Mouse (Mus musculus) layer of hippocampus, adult 8-10 months (tissue): ENCODE results near the gene Eef1g. TPM values are rescaled to one million over a fixed set of nuclear protein-coding genes. Genes with fewer than 3 reads are reported as not detected.
A peak's percentile ranks its signal among the peaks of the same experiment; 100 is the strongest.
"Not testable (repeated sequence)": the region's sequence is repeated elsewhere in the genome, so short reads cannot be mapped to it uniquely, and the experiment has no call there.

Experiments
- DNase-seq, 2 experiments: peaks; one replicate each; pipeline ENCODE4 v3.0.0; 2022; ENCODE audit warnings: low spot score in 2 of 2
- total RNA-seq, 4 experiments: library from RNA; stranded (reverse); gene quantifications; 2 replicates each; pipeline ENCODE4 v1.2.4; 2022

Gene Eef1g
- total RNA-seq, 4 experiments from 2014 or later, result 223 to 248 (median 236) TPM

DNA sequence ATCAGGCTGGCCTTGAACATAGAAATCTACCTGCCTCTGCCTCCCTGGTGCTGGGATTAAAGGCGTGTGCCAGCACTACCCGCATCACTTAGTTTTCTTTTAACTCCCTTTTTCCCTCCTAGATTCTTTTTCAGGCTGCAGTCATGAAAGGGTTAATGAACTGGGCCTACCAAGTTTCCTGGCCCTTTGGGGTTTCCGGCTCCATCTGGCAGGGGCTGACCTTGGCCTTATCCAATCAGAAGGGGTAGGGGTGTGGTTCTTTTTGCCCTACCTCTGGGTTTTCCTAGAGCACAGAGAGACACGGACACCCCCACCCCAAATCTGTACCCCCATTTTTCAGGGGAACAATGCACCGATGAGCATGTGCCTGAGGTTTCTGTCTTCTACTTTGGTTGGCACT, 22.1 kb upstream of the Eef1g start:
- DNase-seq, result no peak

DNA sequence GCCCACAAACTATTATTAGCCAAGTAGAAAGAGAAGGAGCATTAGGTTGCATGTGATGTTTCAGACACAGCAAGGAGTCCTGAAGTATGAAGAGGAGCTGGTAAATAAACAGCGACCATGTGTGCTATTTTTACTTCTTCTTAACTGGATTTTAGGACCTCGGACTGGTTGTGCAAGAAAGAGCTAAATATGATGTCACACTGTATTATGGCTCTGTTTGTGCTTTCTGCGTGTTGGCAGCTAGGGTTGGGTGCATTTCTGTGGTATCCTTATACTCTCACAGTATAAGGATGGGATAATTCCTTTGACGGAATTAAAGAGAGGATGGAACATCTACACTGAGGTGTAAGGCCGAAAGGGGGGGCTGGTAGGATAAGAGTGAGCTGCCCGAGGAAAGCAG, 21.6 kb upstream of the Eef1g start:
- DNase-seq, result no peak

DNA sequence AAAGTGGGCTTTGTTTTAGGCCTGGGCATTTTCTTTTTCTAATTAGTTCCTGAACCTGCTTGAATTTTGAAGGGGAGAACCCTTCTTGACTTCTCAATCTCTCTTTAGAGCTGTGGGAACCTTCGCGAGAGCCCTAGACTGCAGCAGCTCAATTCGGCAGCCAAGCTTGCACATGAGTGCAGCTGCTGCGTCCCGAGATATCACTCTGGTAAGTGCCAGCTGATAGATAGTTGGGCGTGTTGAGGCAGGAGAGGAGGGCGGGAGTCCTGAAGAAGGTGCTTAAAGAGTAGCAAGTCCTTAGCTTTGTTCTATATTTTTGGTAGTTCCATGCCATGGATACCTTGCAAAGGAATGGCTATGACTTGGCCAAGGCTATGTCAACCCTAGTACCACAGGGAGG, 19.9 kb upstream of the Eef1g start:
- DNase-seq, result no peak

DNA sequence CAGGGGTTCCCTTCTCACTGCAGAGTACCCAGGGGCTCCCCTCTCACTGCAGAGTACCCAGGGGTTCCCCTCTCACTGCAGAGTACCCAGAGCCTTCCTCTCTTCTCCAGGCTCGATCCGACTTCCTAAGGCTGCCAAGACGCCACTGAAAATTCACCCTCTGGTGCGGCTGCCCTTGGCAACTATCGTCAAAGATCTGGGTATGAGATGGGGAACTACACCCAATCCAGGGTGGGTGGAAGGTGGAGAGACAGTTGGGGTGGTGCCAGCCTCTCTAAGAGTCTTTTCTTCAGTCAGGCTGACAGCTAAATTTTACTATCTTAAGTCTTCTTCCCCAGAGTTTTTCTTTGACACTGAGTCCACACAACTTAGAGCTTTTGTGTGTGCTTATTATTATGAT, 16.7 kb upstream of the Eef1g start:
- no peak for DNase-seq

DNA sequence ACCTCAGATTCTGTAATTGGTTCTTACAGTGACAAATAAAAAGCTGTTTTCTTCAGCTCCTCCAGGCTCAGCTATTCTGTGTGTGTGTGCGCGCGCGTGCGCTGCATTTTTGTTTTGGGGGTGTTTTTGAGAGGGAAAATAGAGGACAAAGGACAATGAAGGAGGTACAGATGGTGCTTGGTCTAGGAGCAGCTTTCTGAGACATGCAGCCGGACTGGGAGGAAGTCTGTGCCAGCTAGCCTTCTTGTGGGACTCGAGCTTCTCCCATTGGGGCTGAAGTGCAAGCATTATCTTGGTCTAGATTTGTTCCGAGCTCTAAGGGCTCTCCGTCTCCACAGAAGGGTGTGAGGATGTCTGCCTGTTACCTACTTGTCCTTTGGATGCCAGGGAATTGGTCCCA, 14.6 kb upstream of the Eef1g start:
- DNase-seq, result no peak

DNA sequence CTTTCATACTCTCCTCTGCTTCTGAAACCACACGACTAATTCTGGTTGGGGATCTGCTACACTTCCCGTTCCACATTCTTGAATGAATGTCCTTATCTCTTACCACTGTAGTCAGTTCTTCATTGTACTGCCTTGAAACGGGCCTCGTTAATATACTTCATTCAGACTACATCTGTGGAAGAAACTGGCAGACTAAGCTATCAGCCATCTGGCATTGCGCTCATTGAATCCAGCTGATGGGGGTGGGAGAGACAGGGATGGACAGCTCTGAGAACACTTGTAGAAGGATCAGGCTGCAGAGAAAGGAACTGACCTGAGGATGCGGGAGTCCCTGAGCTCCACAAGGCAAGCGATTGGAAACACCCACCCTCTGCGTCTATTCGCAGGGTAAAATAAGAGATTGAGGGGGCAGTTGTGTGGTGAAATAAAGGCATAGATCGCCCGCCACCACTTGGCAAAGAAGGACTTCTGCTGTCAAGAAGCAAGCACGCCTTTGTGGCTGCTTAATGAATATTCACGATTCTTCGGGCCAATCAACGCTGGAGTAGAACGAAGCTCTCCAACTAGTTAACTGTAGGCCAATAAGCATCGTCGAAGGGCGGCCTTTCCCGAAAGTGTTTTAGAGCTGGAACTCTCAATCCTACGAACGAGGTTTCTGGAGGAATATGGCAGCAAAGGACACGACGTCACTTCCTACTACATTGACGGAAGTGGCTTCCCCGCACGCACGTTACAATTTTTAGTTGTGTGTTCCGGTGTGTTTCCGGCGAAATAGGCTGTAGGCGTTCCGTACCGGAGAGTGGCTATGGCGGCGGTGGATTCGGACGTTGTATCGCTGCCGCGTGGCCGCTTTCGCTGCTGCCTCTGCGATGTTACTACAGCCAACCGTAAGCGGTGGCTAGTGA, 13.5 kb upstream of the Eef1g start, which contains the start of gene Tut1:
Gene Tut1, plus strand, starts transcription at position 713 of the 905 bp plus-strand sequence.
- DNase-seq, result peak; percentile 94 to 97

DNA sequence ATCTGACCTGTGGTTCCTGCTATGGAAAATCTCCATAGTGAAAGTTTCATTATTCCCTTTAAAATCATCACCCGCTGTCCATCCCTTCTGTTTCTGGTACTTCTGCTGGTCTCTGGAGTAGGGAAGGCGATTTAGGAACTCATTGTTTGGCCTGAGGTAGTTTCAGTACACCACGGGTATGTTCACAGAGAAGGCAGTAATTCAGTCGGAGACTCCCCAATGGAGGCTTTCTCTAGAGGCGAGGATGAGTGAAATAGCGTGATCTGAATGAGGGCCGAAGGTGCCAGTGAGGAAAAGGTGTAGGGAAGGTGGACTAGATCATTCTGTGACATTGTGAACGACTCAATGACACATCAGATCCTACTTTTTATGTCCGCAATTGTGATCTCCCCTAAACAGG, 12.7 kb upstream of the Eef1g start:
- no peak for DNase-seq

DNA sequence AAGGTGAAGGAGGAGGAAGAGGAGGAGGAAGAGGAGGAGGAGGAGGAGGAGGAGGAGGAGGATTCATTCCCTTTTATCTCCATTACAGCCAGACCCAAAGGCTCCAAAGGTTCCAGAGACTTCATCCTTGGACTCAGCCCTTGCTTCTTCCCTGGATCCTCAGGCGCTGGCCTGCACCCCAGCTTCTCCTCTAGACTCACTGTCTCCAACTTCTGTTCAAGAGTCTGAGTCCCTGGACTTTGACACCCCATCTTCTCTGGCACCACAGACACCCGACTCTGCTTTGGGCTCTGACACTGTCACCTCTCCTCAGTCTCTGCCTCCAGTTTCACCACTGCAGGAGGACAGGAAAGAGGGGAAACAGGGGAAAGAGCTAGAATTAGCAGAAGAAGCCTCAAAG, 4.6 kb upstream of the Eef1g start:
- no peak for DNase-seq

- DNase-seq, result no peak
Observed at GRCm38 (mm10) chr19:8965075-8965474, 1.8 kb upstream of the Eef1g start.

- DNase-seq, result no peak
Observed at GRCm38 (mm10) chr19:8965771-8966170, 1.1 kb upstream of the Eef1g start.

DNA sequence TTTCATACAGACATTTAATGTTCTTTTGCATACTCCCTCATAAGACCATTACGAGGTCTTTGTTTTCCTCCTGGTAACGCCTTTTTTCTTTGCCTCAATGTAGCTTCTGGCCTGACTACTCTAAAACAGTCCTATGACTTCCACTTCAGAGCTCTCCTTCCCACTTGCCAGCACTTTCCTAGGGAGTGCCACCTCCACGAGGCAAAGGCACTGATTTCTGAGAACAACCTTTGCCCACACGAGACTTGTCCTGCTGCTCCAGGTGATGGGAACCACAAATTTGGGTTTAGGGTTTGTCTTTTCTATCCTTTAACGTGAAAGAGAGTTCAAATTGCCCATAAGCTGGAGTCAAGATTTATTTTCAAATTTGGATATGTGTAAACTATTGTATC, 647 bp upstream of the Eef1g start:
- DNase-seq, result no peak

DNA sequence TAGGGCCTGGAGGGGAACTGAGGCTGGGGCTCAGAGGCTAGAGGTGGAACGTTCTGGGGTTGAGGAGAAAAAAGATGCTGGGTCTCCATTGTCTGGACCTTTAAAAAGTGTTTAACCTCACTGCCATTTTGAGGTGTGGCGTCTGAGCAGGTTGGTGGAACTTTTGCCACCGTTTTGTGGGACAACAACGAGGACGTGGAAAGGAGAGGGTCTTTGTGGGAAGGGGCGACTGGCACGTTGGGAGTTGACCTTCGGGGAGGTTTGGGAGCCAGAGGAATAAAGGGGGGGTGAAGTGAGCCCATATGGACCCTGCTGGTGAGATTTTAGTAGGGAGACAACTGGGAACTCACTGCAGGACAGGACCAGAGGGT, 517 bp downstream of the Eef1g start:
- DNase-seq, result no peak

DNA sequence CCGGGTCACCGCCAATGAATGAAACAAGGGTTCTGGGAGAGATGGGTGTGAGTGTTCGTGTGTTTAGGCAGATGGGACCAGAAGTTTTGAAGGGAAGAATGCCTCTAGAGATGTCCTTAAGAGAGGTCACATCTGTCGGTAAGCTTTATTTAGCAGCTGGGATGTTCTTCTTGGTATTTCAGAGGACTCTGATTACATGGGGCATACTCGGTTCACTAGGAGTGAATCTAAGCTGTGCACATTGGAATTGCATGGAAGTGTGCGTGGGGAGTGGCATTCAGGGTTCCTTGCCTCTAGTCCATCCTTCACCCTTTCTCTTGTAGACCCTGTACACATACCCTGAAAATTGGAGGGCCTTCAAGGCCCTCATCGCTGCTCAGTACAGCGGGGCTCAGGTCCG, 1.1 kb downstream of the Eef1g start:
- DNase-seq, result no peak

DNA sequence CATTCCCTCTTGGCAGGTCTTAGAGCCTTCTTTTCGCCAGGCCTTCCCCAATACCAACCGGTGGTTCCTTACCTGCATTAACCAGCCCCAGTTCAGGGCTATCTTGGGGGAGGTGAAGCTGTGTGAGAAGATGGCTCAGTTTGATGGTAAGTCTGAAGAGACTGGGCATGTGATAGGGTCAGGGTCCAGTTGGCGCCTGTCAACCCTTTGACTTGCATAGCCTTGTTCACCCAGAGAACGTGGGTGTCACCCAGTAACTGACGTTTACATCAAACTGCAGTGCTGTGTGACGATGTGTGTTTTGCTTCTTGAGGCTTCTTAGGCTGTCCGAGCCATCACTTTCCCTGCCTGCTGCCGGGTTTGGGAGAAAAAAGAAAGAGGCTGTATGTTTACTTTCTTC, 5.7 kb downstream of the Eef1g start:
- DNase-seq, result not testable (repeated sequence)

- no peak for DNase-seq
Observed at GRCm38 (mm10) chr19:8974638-8975037, 7.8 kb downstream of the Eef1g start.

GRCm38 (mm10) chr19:8975491-8975890, 8.7 kb downstream of the Eef1g start:
- no peak for DNase-seq

GRCm38 (mm10) chr19:8976535-8976934, 9.7 kb downstream of the Eef1g start:
- no peak for DNase-seq

GRCm38 (mm10) chr19:8980771-8981170, 13.9 kb downstream of the Eef1g start:
- DNase-seq, result no peak

DNA sequence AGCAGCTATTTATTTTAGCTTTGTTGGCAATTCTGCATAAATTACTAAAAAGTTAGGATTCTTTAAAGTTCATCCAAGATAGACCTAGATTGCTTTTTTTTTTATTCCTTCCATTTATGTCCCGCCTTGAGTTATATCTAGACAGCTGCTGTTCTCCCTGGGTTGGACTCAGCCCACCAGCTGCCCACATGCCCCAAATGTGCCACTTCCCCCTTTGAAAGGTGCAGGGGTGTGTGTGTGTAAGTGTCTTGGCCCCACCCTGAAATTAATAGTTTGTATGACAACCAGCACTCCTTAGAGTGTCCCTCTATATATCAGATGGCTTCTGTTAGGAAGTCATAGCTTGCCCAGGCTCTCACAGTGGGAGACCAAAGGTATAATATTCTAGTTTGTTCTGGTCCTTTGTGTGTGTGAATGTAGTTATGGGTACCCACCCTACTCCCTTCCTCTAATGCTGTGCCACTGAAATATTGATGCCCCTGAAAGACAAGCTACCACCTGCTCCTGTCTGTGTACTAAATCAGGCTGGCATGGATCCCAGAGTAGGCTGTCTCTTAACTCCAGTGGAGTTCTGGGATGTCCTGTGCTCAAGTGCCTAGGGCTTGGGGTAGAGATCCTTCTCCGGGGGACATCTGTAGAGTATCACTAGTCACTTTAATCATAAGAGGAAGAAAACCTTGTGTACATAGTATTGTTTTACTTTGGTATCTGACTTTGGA, 14.8 kb downstream of the Eef1g start:
- DNase-seq, result no peak

- DNase-seq, result no peak
Observed at GRCm38 (mm10) chr19:8982303-8983149, 15.7 kb downstream of the Eef1g start.

DNA sequence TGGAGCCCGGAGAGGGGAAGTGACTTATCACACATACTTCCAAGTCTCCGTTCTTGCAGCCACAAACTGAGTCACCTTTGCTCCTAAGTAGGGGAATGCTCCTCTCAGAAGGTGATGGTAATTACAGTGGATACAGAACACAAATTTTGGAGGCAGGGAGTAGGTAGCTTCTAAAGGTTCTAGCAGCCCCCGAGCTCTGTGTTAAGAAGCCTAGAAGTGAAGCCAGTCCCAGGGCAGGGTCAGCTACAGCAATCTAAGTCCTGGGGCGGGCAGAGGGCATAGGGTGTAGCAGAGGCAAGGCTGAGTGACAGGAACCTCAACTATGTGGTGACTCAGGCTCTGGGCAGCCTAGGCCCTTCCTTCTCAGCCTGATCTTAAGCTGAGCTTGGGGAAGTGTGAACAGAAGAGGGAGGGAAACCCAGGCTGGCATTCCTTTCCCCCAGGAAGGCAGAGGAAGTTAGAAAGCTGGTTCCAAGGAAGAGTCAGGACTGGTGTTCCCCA, 16.4 kb downstream of the Eef1g start:
- no peak for DNase-seq
